In the genomic region with DNA sequence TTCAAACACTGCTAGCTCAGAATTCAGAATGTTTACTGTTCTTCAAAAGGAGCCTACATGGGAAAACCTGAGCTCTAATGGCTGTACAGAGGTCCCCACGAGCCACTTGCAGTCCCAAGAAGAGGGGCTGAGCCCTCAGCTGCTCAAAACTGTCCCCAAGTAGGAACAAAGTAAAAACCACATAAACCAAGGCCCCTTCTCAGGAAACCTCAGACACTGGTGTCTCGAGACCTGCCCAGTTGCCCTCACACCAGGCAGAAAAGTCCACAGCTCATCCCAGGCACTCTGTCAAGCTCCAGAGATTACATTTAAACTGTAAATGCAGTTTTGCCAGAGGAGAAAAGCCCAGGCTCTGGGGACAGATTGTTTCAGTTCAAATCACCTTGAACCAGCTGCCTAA, we compare ENCODE assay signal across 16 mouse cellular contexts. TPM values are rescaled to one million over a fixed set of nuclear protein-coding genes. Genes with fewer than 3 reads are reported as not detected.
A peak's percentile ranks its signal among the peaks of the same experiment; 100 is the strongest.
DNase-seq lines count a peak whose midpoint lies in the region; ATAC-seq and TF ChIP-seq lines count a peak whose summit lies in the region.
"Had no signal": no experiment of that assay in that cellular context is flagged by ENCODE, and none has a peak within 500 bp of the region (broad histone marks: within the 10 kb centered on the region; RNA-seq: fewer than 3 reads in every experiment).

No protein-coding gene starts in this region.

- no peaks in the 10 kb centered on the region for H3K36me3 ChIP-seq in heart, embryonic 11.5 days (ENCODE audit: control insufficient read depth, insufficient read depth, low read length)
- H3K36me3 ChIP-seq in spleen, adult 2 months (ENCODE audit: control insufficient read depth, insufficient read depth, low read length): no peaks in the 10 kb centered on the region
- no peaks in the 10 kb centered on the region for H3K36me3 ChIP-seq in liver, embryonic 13.5 days
- H3K36me3 ChIP-seq: stomach, embryonic 15.5 days had no signal

- H3K9me3 ChIP-seq in heart, embryonic 11.5 days (replicated peaks; ENCODE audit: control insufficient read depth, low read length): no peaks in the 10 kb centered on the region
- H3K9me3 ChIP-seq in liver, embryonic 13.5 days (replicated peaks): no peaks in the 10 kb centered on the region
- H3K9me3 ChIP-seq: stomach, embryonic 15.5 days had no signal

- no peak overlapping the region for H3K9ac ChIP-seq in heart, embryonic 11.5 days (ENCODE audit: low read depth, low read length)
- peak overlapping the region; percentile 74 for H3K9ac ChIP-seq in liver, embryonic 13.5 days
- H3K9ac ChIP-seq: lung, embryonic 14.5 days; stomach, embryonic 15.5 days had no signal

- peak overlapping the region; percentile 32 for H3K27ac ChIP-seq in heart, embryonic 11.5 days (ENCODE audit: low read depth, low read length)
- H3K27ac ChIP-seq in spleen, adult 2 months (ENCODE audit: insufficient read depth, low read length): peak overlapping the region; percentile 4; the same call in 1 of the 2 replicates
- peak overlapping the region; percentile 91 for H3K27ac ChIP-seq in liver, embryonic 13.5 days
- H3K27ac ChIP-seq: stomach, embryonic 15.5 days had no signal

- H3K4me3 ChIP-seq in heart, embryonic 11.5 days (ENCODE audit: low read depth, low read length): no peak overlapping the region
- no peak overlapping the region for H3K4me3 ChIP-seq in spleen, adult 2 months (ENCODE audit: extremely low read depth, insufficient read depth, insufficient read length)
- H3K4me3 ChIP-seq in liver, embryonic 13.5 days (replicated peaks): peak overlapping the region; percentile 12
- H3K4me3 ChIP-seq: stomach, embryonic 15.5 days had no signal

- WGBS in heart, embryonic 11.5 days (ENCODE audit: insufficient replicate concordance): 49% methylated on average over 2 of the region's 2 CpGs
- WGBS in spleen, adult 2 months: 15% methylated on average over 2 of the region's 2 CpGs
- 33% methylated on average over 2 of the region's 2 CpGs for WGBS in liver, embryonic 13.5 days (ENCODE audit: insufficient replicate concordance)

- no peak overlapping the region for H3K4me2 ChIP-seq in heart, embryonic 11.5 days
- H3K4me2 ChIP-seq in liver, embryonic 13.5 days: peak overlapping the region; percentile 69
- H3K4me2 ChIP-seq: lung, embryonic 14.5 days; stomach, embryonic 15.5 days had no signal

- TF ChIP-seq CTCF in spleen, adult 2 months (IDR thresholded peaks at IDR 0.05; ENCODE audit: extremely low read depth, insufficient read depth, insufficient read length, insufficient replicate concordance): no peak

- intact Hi-C loops in heart, postnatal 14 days (cut with DNase I): no loop called here

- H3K27me3 ChIP-seq in heart, embryonic 11.5 days (ENCODE audit: control insufficient read depth, insufficient read depth, low read length): no peaks in the 10 kb centered on the region
- no peaks in the 10 kb centered on the region for H3K27me3 ChIP-seq in spleen, adult 2 months (ENCODE audit: control insufficient read depth, insufficient read depth, low read length)
- no peaks in the 10 kb centered on the region for H3K27me3 ChIP-seq in liver, embryonic 13.5 days
- H3K27me3 ChIP-seq: Patski; stomach, embryonic 15.5 days had no signal

- no peak for ATAC-seq in heart, embryonic 11.5 days (replicated peaks; ENCODE audit: insufficient number of reproducible peaks, low FRiP score, low TSS enrichment)
- ATAC-seq in liver, embryonic 13.5 days (ENCODE audit: low read depth): no peak
- ATAC-seq: Patski had no signal

- TF ChIP-seq POLR2A in spleen, adult 2 months (IDR thresholded peaks at IDR 0.05; ENCODE audit: low read depth, low read length): no peak

- H3K4me1 ChIP-seq in heart, embryonic 11.5 days (ENCODE audit: control insufficient read depth, insufficient read depth, low read length): peaks cover 6% of the 10 kb centered on the region; the same call in 1 of the 2 replicates
- peaks cover 16% of the 10 kb centered on the region; the same call in 1 of the 2 replicates for H3K4me1 ChIP-seq in spleen, adult 2 months (ENCODE audit: control insufficient read depth, insufficient read depth, insufficient read length)
- peaks cover 89% of the 10 kb centered on the region for H3K4me1 ChIP-seq in liver, embryonic 13.5 days (replicated peaks)

- no peak for DNase-seq in heart, postnatal 14 days
- DNase-seq in spleen, adult 2 months (ENCODE audit: low read depth in 1 of 2, low spot score in 2 of 2): no peak
- no peak for DNase-seq in spleen, postnatal 36 days (ENCODE audit: low spot score in 2 of 2)
- no peak for DNase-seq in liver, embryonic 13.5 days
- no peak for DNase-seq in adrenal gland, adult (ENCODE audit: inconsistent age in 2 of 2, low spot score in 1 of 2)
- no peak for DNase-seq in gastrocnemius, postnatal 25 days
- DNase-seq in thymus, adult 18-20 months: no peak
- DNase-seq: adrenal gland, postnatal 14 days; cerebellum, adult 11 months; embryo, embryonic 11 days; kidney, postnatal 14 days; lung, embryonic 14.5 days; thymus, postnatal 4 days had no signal

RNA-seq across cellular contexts. Expression of a gene that starts 26.6 kb away (rescaled TPM):
- 6.7 and 7.1 TPM in 2 replicates for polyA plus RNA-seq in heart, embryonic 11.5 days (2014; fragmentation: Nextera tagmentation; extraction: Ambion mirVana)
- 1 to 10 TPM; 4.4 to 5.3 TPM for total RNA-seq in heart, postnatal 14 days (2021)
- polyA plus RNA-seq in spleen, adult 2 months (2012; rRNA removed): 15.8 and 18.6 TPM in 2 replicates
- polyA plus RNA-seq in liver, embryonic 13.5 days (2015; fragmentation: Nextera tagmentation; extraction: Ambion mirVana): 1.8 and 2.0 TPM in 2 replicates
- total RNA-seq in gastrocnemius, postnatal 25 days (2021): under 1 TPM; 0.61 to 0.75 TPM

Comparison
In these comparisons a context has a peak if more than half of its experiments do, and no peak if none do; other contexts are left out.
1. H3K27ac ChIP-seq: peak in every context shown above with its lines; median percentile 91 in liver, embryonic 13.5 days; 32 in heart, embryonic 11.5 days; 4 in spleen, adult 2 months.